Mouse (Mus musculus) hindbrain, embryonic 13.5 days (tissue): ENCODE results near the gene Bloc1s1. TPM values are rescaled to one million over a fixed set of nuclear protein-coding genes. Genes with fewer than 3 reads are reported as not detected.

Source experiments
- ATAC-seq: fragments of 200-750 bp; cut with Nextera tagmentation; 2 replicates; pipeline ENCODE4 v1.8.0; 2017; ENCODE audit warnings: moderate TSS enrichment; ENCODE audit not compliant: low FRiP score
- H3K27ac ChIP-seq: fragments of 300-500 bp; sonication (generic); 2 replicates; pipeline ENCODE4 v1.5.1; 2015; ENCODE audit warnings: inconsistent platforms, mild to moderate bottlenecking, moderate library complexity
- H3K27me3 ChIP-seq: fragments of 300-500 bp; sonication (generic); 2 replicates; pipeline ENCODE4 v1.6.1; 2015; ENCODE audit warnings: mild to moderate bottlenecking, inconsistent platforms
- H3K36me3 ChIP-seq: fragments of 300-500 bp; sonication (generic); 2 replicates; pipeline ENCODE4 v1.6.1; 2015; ENCODE audit warnings: mild to moderate bottlenecking, inconsistent platforms
- H3K4me1 ChIP-seq: fragments of 300-500 bp; sonication (generic); replicated peaks from 2 replicates; pipeline ENCODE4 v1.6.1; 2015; ENCODE audit warnings: inconsistent platforms
- H3K4me2 ChIP-seq: fragments of 300-500 bp; sonication (generic); 2 replicates; pipeline ENCODE4 v1.6.1; 2015; ENCODE audit warnings: inconsistent platforms, mild to moderate bottlenecking, moderate library complexity
- H3K4me3 ChIP-seq: fragments of 300-500 bp; sonication (generic); 2 replicates; pipeline ENCODE4 v1.5.1; 2015; ENCODE audit warnings: mild to moderate bottlenecking, inconsistent platforms
- H3K9ac ChIP-seq: fragments of 300-500 bp; sonication (generic); 2 replicates; pipeline ENCODE4 v1.6.1; 2015; ENCODE audit warnings: mild to moderate bottlenecking, inconsistent platforms
- H3K9me3 ChIP-seq: fragments of 300-500 bp; sonication (generic); 2 replicates; pipeline ENCODE4 v1.6.1; 2016; ENCODE audit warnings: inconsistent platforms
- WGBS: fragments of 180-500 bp; shearing (Covaris S2); methylation state at CpG from one replicate; pipeline ENCODE4 v1.1.7; 2015; 5-methylcytosine and 5-hydroxymethylcytosine counted together
- polyA plus RNA-seq: library from polyadenylated mRNA; unstranded; fragments of >200 nt; fragmentation: Nextera tagmentation; extraction: Ambion mirVana; gene quantifications from 2 replicates; pipeline ENCODE4 v1.2.1, GENCODE M21; 2015

Gene Bloc1s1
- 281 and 286 TPM in 2 replicates for polyA plus RNA-seq

GRCm38 (mm10) chr10:128923935-128924334 is at the start of gene Bloc1s1:
Gene Bloc1s1, minus strand, starts transcription at chr10:128924035.
- H3K9me3 ChIP-seq, result no peaks in the 10 kb centered on the region
- WGBS, result 69% methylated on average over 9 of the region's 9 CpGs
- H3K27ac ChIP-seq, result peak within 1 kb of the TSS; percentile 95
- H3K4me1 ChIP-seq, result peaks cover 56% of the 10 kb centered on the region
- ATAC-seq, result no peak
- H3K4me2 ChIP-seq, result peak within 1 kb of the TSS; percentile 71
- H3K36me3 ChIP-seq, result peaks cover 5% of the 10 kb centered on the region
- H3K27me3 ChIP-seq, result peaks cover 23% of the 10 kb centered on the region
- H3K9ac ChIP-seq, result peak within 1 kb of the TSS; percentile 91
- H3K4me3 ChIP-seq, result peak within 1 kb of the TSS; percentile 84

- Histone ChIP-seq H3K27me3 (no peaks in the 10 kb centered on the region), H3K9me3 (no peaks in the 10 kb centered on the region), H3K4me1 (no peaks in the 10 kb centered on the region; the same call in 1 of the 2 replicates), H3K9ac (no peak overlapping the region), H3K4me3 (no peak overlapping the region), H3K36me3 (no peaks in the 10 kb centered on the region), H3K27ac (no peak overlapping the region), H3K4me2 (no peak overlapping the region)
- no peak for ATAC-seq
- WGBS, result 77% methylated on average over 4 of the region's 4 CpGs
Observed at GRCm38 (mm10) chr10:128972841-128973240, 49.0 kb upstream of the Bloc1s1 start.

GRCm38 (mm10) chr10:128970740-128971250 is 47.0 kb upstream of the Bloc1s1 start:
- H3K36me3 ChIP-seq, result no peaks in the 10 kb centered on the region
- H3K27ac ChIP-seq, result no peak overlapping the region
- no peaks in the 10 kb centered on the region for H3K4me1 ChIP-seq
- no peak overlapping the region for H3K9ac ChIP-seq
- H3K27me3 ChIP-seq, result no peaks in the 10 kb centered on the region
- 53% methylated on average over 1 of the region's 1 CpGs for WGBS
- no peak overlapping the region for H3K4me2 ChIP-seq
- H3K9me3 ChIP-seq, result no peaks in the 10 kb centered on the region
- no peak overlapping the region for H3K4me3 ChIP-seq
- ATAC-seq, result no peak

- no peaks in the 10 kb centered on the region for H3K27me3 ChIP-seq
- H3K4me3 ChIP-seq, result no peak overlapping the region
- ATAC-seq, result no peak
- 33% methylated on average over 1 of the region's 1 CpGs for WGBS
- H3K4me2 ChIP-seq, result no peak overlapping the region
- no peak overlapping the region for H3K27ac ChIP-seq
- no peak overlapping the region for H3K9ac ChIP-seq
- no peaks in the 10 kb centered on the region for H3K36me3 ChIP-seq
- H3K9me3 ChIP-seq, result no peaks in the 10 kb centered on the region
- H3K4me1 ChIP-seq, result no peaks in the 10 kb centered on the region
Observed at GRCm38 (mm10) chr10:128968341-128968749, 44.5 kb upstream of the Bloc1s1 start.

GRCm38 (mm10) chr10:128965871-128966270 is 42.0 kb upstream of the Bloc1s1 start:
- Histone ChIP-seq H3K9ac (no peak overlapping the region), H3K4me2 (no peak overlapping the region), H3K4me1 (no peaks in the 10 kb centered on the region), H3K27me3 (no peaks in the 10 kb centered on the region), H3K9me3 (no peaks in the 10 kb centered on the region), H3K36me3 (no peaks in the 10 kb centered on the region), H3K27ac (no peak overlapping the region), H3K4me3 (no peak overlapping the region)
- WGBS, result 87% methylated on average over 6 of the region's 6 CpGs
- ATAC-seq, result no peak

- H3K4me2 ChIP-seq, result no peak overlapping the region
- H3K4me1 ChIP-seq, result no peaks in the 10 kb centered on the region
- H3K27ac ChIP-seq, result no peak overlapping the region
- 74% methylated on average over 2 of the region's 2 CpGs for WGBS
- no peak overlapping the region for H3K4me3 ChIP-seq
- H3K36me3 ChIP-seq, result no peaks in the 10 kb centered on the region
- H3K9ac ChIP-seq, result no peak overlapping the region
- H3K9me3 ChIP-seq, result no peaks in the 10 kb centered on the region
- ATAC-seq, result no peak
- H3K27me3 ChIP-seq, result no peaks in the 10 kb centered on the region
Observed at GRCm38 (mm10) chr10:128964961-128965360, 41.1 kb upstream of the Bloc1s1 start.

GRCm38 (mm10) chr10:128960590-128961584 is 37.1 kb upstream of the Bloc1s1 start, which contains the start of gene Mettl7b:
Gene Mettl7b, minus strand, starts transcription at chr10:128960988.
- no peaks in the 10 kb centered on the region for H3K9me3 ChIP-seq

DNA sequence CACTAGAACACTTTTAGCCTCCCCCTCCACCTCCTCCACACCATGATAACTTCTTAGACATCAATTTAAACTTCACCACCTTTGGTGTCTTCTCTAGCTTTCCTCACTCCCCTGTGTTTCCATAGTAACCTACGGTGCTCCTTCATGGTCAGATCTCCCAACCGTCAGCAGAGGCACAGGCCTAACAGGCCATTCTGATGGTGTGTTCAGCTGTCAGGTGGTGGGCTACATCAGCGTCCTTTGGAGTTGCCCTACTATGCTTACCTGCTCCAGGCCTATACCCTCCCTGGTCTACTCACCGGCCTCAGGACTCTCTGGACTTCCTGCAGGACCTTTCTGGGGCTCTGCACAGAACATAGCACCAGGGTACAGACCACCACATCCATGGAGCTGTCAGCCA is 36.3 kb upstream of the Bloc1s1 start:
- Histone ChIP-seq H3K27me3 (no peaks in the 10 kb centered on the region), H3K4me2 (no peak overlapping the region), H3K4me3 (no peak overlapping the region), H3K9ac (no peak overlapping the region), H3K27ac (no peak overlapping the region), H3K36me3 (no peaks in the 10 kb centered on the region), H3K4me1 (no peaks in the 10 kb centered on the region), H3K9me3 (no peaks in the 10 kb centered on the region)
- no peak for ATAC-seq
- 78% methylated on average over 4 of the region's 4 CpGs for WGBS

More at GRCm38 (mm10) chr10:128960590-128961584, 37.1 kb upstream of the Bloc1s1 start, which contains the start of gene Mettl7b:
- H3K4me2 ChIP-seq, result no peak within 1 kb of the TSS
- H3K27me3 ChIP-seq, result no peaks in the 10 kb centered on the region
- H3K4me3 ChIP-seq, result no peak within 1 kb of the TSS
- WGBS, result 89% methylated on average over 12 of the region's 12 CpGs
- no peaks in the 10 kb centered on the region for H3K36me3 ChIP-seq
- ATAC-seq, result no peak
- no peak within 1 kb of the TSS for H3K27ac ChIP-seq
- no peaks in the 10 kb centered on the region for H3K4me1 ChIP-seq
- H3K9ac ChIP-seq, result no peak within 1 kb of the TSS

DNA sequence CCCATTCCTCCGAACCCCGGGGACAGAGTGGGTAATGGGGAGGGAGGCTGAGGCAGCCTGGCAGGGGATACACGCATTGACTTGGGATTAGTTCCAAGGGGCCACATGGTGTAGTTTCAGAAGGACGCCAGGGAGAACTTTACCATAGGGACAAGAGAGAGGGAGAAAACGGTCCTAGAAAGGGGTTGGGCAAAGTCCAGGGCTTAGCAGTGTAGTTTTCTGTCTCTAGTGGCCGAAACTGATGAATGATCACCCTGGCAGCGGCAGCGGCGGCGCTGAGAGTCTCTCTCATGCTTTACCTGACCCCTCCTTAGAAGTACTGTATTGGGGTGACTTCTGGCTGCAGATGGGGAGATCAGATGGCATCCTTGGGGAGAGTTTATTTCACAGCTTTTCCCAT is 34.5 kb upstream of the Bloc1s1 start:
- ATAC-seq, result no peak
- no peaks in the 10 kb centered on the region for H3K27me3 ChIP-seq
- H3K4me3 ChIP-seq, result no peak overlapping the region
- no peaks in the 10 kb centered on the region for H3K36me3 ChIP-seq
- H3K4me1 ChIP-seq, result no peaks in the 10 kb centered on the region
- no peaks in the 10 kb centered on the region for H3K9me3 ChIP-seq
- H3K9ac ChIP-seq, result no peak overlapping the region
- WGBS, result 85% methylated on average over 10 of the region's 10 CpGs
- no peak overlapping the region for H3K4me2 ChIP-seq
- no peak overlapping the region for H3K27ac ChIP-seq

- Histone ChIP-seq H3K27ac (no peak overlapping the region), H3K36me3 (no peaks in the 10 kb centered on the region), H3K9me3 (no peaks in the 10 kb centered on the region), H3K4me3 (no peak overlapping the region), H3K4me1 (no peaks in the 10 kb centered on the region), H3K9ac (no peak overlapping the region), H3K4me2 (no peak overlapping the region), H3K27me3 (no peaks in the 10 kb centered on the region)
- no peak for ATAC-seq
- WGBS, result 70% methylated on average over 16 of the region's 16 CpGs
Observed at GRCm38 (mm10) chr10:128950208-128950887, 26.5 kb upstream of the Bloc1s1 start.

- Histone ChIP-seq H3K4me3 (no peak overlapping the region), H3K27ac (no peak overlapping the region), H3K4me1 (no peaks in the 10 kb centered on the region), H3K9ac (no peak overlapping the region), H3K36me3 (no peaks in the 10 kb centered on the region), H3K9me3 (no peaks in the 10 kb centered on the region), H3K4me2 (no peak overlapping the region), H3K27me3 (peaks cover 4% of the 10 kb centered on the region; the same call in 1 of the 2 replicates)
- ATAC-seq, result no peak
- WGBS, result 96% methylated on average over 4 of the region's 4 CpGs
Observed at GRCm38 (mm10) chr10:128947496-128947895, 23.7 kb upstream of the Bloc1s1 start.

GRCm38 (mm10) chr10:128945675-128946074 is 21.8 kb upstream of the Bloc1s1 start:
- no peaks in the 10 kb centered on the region for H3K4me1 ChIP-seq
- H3K27me3 ChIP-seq, result peaks cover 4% of the 10 kb centered on the region; the same call in 1 of the 2 replicates
- H3K36me3 ChIP-seq, result no peaks in the 10 kb centered on the region
- WGBS, result 17% methylated on average over 3 of the region's 3 CpGs
- no peak overlapping the region for H3K27ac ChIP-seq
- no peaks in the 10 kb centered on the region for H3K9me3 ChIP-seq
- H3K4me2 ChIP-seq, result no peak overlapping the region
- ATAC-seq, result no peak
- no peak overlapping the region for H3K9ac ChIP-seq
- no peak overlapping the region for H3K4me3 ChIP-seq
